Mouse (Mus musculus) liver, embryonic 16.5 days (tissue): ENCODE results near the gene Ehbp1. TPM values are rescaled to one million over a fixed set of nuclear protein-coding genes. Genes with fewer than 3 reads are reported as not detected.
A peak's percentile ranks its signal among the peaks of the same experiment; 100 is the strongest.

Experiments
- ATAC-seq: fragments of 200-750 bp; cut with Nextera tagmentation; 2 replicates; pipeline ENCODE4 v1.8.0; 2017; ENCODE audit warnings: low read depth, mild to moderate bottlenecking, moderate number of reproducible peaks, moderate library complexity
- H3K27ac ChIP-seq: fragments of 300-500 bp; sonication (generic); 2 replicates; pipeline ENCODE4 v1.5.1; 2014; ENCODE audit warnings: mild to moderate bottlenecking, low read length
- H3K27me3 ChIP-seq: fragments of 300-500 bp; sonication (generic); 2 replicates; pipeline ENCODE4 v1.6.1; 2014; ENCODE audit warnings: low read depth, low read length, mixed read lengths; ENCODE audit not compliant: control insufficient read depth, insufficient read depth
- H3K36me3 ChIP-seq: fragments of 300-500 bp; sonication (generic); 2 replicates; pipeline ENCODE4 v1.6.1; 2014; ENCODE audit warnings: mild to moderate bottlenecking; ENCODE audit not compliant: control insufficient read depth, insufficient read depth
- H3K4me1 ChIP-seq: fragments of 300-500 bp; sonication (generic); 2 replicates; pipeline ENCODE4 v1.6.1; 2014; ENCODE audit warnings: low read depth, low read length, mixed read lengths; ENCODE audit not compliant: control insufficient read depth
- H3K4me2 ChIP-seq: fragments of 300-500 bp; sonication (generic); 2 replicates; pipeline ENCODE4 v1.6.1; 2014; ENCODE audit warnings: low read depth, low read length, mixed read lengths
- H3K4me3 ChIP-seq: fragments of 300-500 bp; sonication (generic); 2 replicates; pipeline ENCODE4 v1.5.1; 2014; ENCODE audit warnings: low read depth, mild to moderate bottlenecking, low read length
- H3K9ac ChIP-seq: fragments of 300-500 bp; sonication (generic); 2 replicates; pipeline ENCODE4 v1.6.1; 2014; ENCODE audit warnings: low read depth, low read length
- H3K9me3 ChIP-seq: fragments of 300-500 bp; sonication (generic); replicated peaks from 2 replicates; pipeline ENCODE4 v1.6.1; 2016; ENCODE audit warnings: low read length; ENCODE audit not compliant: control insufficient read depth
- WGBS: fragments of 180-500 bp; shearing (Covaris S2); extraction: QIAGEN DNeasy Blood & Tissue Kit; methylation state at CpG from one replicate; pipeline ENCODE4 v1.1.7; 2014; ENCODE audit not compliant: insufficient replicate concordance; 5-methylcytosine and 5-hydroxymethylcytosine counted together
- polyA plus RNA-seq: library from polyadenylated mRNA; unstranded; fragments of >200 nt; fragmentation: Nextera tagmentation; extraction: Ambion mirVana; gene quantifications from 2 replicates; pipeline ENCODE4 v1.2.1, GENCODE M21; 2015

Ehbp1 gene
- polyA plus RNA-seq, 1 experiment from 2014 or later, result 3.1 TPM

DNA sequence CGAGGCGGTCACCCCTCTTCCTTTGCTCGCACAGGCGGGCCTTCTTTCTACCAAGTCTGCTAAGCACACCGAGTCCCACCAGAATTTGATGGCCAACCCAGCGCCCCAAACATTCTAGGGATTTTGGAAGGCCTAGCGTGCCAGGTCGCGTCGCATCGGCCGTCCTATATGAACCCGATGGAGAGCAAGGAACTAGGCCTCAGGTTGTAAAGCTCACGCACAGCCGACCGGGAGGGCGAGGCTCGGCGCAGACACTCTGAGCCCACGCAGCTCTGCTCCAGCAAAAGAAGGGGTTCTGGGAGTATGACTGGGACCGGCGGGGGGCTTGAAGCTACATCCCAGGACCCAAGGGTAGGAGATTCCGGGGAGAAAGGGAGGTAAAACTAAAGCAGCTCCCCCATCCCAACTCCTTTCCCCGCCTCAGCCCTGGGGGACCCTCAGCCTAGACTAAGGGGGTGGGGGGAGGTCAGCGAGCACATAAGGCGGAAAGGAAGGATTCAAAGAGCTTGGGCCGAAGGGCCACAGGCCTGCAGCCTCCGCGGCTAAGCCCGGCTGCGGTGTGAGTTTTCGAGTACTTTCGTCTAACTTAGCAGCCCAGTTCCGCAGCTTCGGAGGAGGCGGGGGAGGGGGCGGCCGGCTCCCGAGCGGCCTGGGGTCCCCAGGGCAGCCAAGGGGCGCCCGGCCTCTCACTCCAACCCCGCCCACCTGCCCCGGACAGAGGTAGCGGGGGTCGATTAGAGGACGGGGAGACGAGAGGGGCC, 341.6 kb downstream of the Ehbp1 start:
- Histone ChIP-seq H3K4me2 (peak overlapping the region; percentile 77), H3K4me1 (no peaks in the 10 kb centered on the region), H3K9me3 (no peaks in the 10 kb centered on the region), H3K27me3 (peaks cover 100% of the 10 kb centered on the region), H3K27ac (no peak overlapping the region), H3K4me3 (peak overlapping the region; percentile 53), H3K9ac (no peak overlapping the region), H3K36me3 (no peaks in the 10 kb centered on the region)
- ATAC-seq, result no peak
- WGBS, result 2% methylated on average over 46 of the region's 48 CpGs

DNA sequence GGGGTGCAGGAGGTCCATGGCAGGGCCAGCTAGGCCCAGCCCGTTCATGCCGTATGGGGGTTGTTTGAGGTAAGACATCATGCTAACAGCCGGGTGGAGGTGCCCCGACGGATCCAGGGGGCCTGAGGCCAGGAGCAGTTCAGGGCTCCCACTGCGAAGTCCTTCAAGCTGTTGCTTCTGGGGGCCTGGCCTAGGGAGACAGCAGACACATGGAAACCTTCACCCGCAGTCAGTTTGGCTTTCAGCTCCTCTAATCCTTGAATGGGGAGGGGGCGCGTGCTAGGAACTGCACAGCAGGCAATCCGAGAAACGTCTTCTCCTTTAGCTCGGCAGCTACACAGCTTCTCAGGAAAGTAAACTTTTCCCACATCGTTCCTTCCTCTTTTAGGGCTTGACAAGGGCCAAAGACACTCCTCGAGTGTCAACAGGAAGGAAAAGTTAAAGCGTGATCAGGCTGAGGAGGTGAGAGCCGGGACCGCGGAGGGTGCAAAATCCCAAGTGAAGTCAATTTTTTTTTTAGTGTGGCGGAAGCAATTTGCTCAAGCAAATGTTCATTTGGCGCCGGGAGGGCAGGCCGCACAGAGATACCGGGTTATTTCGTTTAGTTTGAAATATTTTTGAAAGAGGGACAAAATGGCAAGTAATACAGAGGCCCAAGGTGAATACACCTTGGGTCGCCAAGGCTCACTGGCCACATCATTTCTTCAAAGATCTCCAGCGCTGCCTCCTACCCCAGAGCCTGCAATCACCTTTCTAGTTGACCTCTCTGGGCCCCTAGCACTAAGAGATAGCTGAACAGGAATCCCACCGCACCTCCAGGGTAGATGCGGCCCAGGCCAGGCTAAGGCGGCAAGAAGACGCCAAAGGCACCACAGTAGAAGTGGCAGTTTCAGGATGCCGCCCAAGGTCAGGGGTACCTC, 342.4 kb downstream of the Ehbp1 start:
- Histone ChIP-seq H3K4me2 (no peak overlapping the region), H3K27ac (no peak overlapping the region), H3K9ac (no peak overlapping the region), H3K36me3 (no peaks in the 10 kb centered on the region), H3K4me3 (no peak overlapping the region), H3K27me3 (peaks cover 100% of the 10 kb centered on the region), H3K9me3 (no peaks in the 10 kb centered on the region), H3K4me1 (no peaks in the 10 kb centered on the region)
- 5% methylated on average over 31 of the region's 31 CpGs for WGBS
- ATAC-seq, result no peak

DNA sequence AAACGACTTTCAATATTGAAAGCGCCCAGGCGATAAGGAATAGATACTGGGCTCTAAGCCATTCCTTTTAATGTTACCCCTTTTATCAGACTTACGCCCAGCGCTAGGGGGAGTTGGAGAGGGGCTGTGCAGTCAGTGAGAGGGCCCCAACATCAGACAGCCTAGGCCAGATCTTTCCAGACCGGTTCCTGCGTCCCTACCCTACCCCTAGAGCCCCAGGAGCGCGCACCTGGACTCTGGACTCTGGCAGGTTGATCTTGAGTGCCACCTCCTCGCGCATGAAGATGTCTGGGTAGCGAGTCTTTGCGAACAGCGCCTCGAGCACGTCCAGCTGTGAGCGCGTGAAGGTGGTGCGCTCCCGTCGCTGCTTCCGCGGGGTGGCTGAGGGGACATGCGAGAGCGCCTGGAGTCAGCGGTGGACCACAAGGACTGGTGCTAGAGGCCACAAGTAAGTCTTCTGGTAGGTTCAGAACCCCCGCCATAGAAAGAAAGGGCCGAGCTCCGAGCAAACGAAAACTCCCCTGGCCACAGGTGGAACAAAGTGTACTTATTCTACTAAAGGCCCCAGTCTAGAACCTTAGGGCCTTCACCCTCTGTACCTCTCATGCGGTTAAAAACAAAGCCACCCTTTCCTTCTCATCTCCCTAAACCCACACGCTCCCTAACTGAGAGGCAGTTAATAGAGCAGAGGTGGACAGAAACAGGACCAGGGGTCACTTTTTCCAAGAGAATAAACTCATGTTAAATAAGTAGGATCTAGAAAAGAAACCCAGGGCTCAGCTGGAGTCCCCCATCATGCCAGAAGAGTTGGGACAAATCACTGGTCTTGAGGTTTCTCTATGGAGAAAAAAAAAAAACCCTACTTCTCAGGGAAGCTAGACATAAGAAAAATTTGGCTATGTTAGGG, 343.7 kb downstream of the Ehbp1 start:
- ATAC-seq, result no peak
- no peak overlapping the region for H3K9ac ChIP-seq
- peaks cover 1% of the 10 kb centered on the region; the same call in 1 of the 2 replicates for H3K4me1 ChIP-seq
- no peaks in the 10 kb centered on the region for H3K36me3 ChIP-seq
- no peak overlapping the region for H3K4me2 ChIP-seq
- peaks cover 100% of the 10 kb centered on the region for H3K27me3 ChIP-seq
- no peaks in the 10 kb centered on the region for H3K9me3 ChIP-seq
- no peak overlapping the region for H3K4me3 ChIP-seq
- H3K27ac ChIP-seq, result no peak overlapping the region
- WGBS, result 5% methylated on average over 32 of the region's 32 CpGs

DNA sequence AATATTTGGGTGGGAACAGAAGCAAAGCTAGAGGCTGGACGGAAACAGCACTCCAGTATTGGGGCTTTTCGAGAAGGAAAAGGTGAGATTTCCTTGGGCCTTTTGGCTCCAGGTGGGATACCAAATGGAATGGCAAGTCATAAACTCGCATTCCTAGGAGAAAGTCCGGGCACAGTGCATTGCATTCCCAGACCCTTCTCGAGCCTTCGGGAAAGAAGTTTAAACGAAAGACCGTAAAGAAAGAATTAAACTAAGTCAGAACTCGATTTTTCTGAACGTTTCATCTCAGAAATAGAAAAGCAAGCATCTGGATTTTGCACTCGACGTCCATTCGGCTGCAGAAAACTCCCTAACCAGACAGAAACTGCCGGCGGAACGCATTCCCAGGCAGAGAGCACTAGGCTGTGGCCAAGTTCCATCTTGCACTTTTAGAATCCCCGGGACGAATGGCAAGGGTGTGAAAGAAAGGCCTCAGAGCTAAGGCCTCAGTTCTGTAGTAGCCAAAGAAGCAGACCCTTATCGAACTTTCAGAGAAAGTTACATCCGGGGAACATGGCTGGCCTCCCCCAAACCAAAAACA, 344.4 kb downstream of the Ehbp1 start:
- Histone ChIP-seq H3K27ac (no peak overlapping the region), H3K9me3 (no peaks in the 10 kb centered on the region), H3K36me3 (no peaks in the 10 kb centered on the region), H3K9ac (no peak overlapping the region), H3K4me3 (no peak overlapping the region), H3K4me1 (peaks cover 3% of the 10 kb centered on the region; the same call in 1 of the 2 replicates), H3K27me3 (peaks cover 100% of the 10 kb centered on the region), H3K4me2 (no peak overlapping the region)
- WGBS, result 3% methylated on average over 20 of the region's 20 CpGs
- no peak for ATAC-seq

DNA sequence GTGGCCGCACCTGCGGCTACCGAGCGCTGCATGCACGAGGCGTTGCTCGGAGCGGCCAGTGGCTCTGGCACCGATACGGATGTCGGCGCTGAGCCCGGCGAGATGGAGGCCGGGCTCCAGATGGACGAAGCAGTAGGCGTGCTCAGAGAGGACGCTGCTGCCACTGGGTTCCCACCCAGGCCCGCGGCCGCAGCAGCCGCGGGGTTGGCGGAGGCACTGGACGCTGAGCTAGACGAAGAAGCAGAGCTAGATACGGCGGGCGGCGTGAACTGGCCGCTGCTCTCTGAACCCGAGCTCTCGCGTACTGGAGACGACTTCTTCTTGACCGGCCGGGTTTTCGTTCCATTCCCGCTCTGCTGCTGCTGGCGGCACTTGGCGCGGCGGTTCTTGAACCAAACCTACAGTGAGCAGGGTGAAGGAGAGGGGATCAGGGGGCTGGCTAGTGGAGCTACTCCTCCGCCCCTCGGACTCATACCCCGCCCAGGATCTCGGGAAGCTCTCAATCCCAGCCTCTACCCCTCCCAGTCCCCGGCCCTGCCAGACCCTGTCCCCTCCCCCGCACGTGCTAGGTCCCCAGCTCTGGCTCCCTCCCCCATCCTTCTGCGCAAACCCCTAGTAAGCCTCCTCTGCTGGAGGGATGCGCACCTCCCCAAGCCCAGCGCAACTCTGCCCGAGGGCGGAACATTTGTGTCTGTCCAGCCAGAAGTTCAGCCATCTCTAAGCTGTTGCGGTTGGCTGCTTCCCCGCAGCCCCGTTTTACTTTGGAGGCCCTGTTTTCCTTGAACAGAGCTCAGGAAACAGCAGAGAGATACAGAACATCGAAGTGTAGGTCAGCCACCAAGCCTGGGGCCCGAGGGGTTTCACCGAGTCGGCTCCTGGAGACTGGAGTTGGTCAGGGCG, 345.2 kb downstream of the Ehbp1 start:
- H3K4me1 ChIP-seq, result peaks cover 3% of the 10 kb centered on the region; the same call in 1 of the 2 replicates
- H3K4me2 ChIP-seq, result no peak overlapping the region
- H3K4me3 ChIP-seq, result peak overlapping the region; percentile 0; the same call in 1 of the 2 replicates
- WGBS, result 1% methylated on average over 63 of the region's 63 CpGs
- ATAC-seq, result no peak
- H3K36me3 ChIP-seq, result no peaks in the 10 kb centered on the region
- H3K9ac ChIP-seq, result no peak overlapping the region
- no peak overlapping the region for H3K27ac ChIP-seq
- no peaks in the 10 kb centered on the region for H3K9me3 ChIP-seq
- H3K27me3 ChIP-seq, result peaks cover 98% of the 10 kb centered on the region

DNA sequence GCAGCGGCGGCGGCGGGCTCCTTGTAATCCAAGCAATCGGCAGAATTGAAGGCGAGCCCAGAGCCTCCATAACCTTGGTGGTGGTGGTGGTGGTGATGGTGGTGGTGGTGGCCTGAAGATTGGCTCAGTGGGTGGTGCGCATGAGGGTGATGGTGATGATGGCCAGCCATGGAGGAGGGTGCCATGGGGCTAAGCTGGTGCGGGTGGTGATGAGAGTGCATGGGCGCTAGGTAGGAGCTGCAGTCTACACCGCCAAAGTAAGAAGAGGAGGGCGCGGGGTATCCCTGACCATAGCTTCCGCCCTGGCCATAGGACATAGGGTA, 345.8 kb downstream of the Ehbp1 start:
- Histone ChIP-seq H3K9ac (no peak overlapping the region), H3K27me3 (peaks cover 96% of the 10 kb centered on the region), H3K4me1 (peaks cover 3% of the 10 kb centered on the region; the same call in 1 of the 2 replicates), H3K27ac (no peak overlapping the region), H3K9me3 (no peaks in the 10 kb centered on the region), H3K36me3 (no peaks in the 10 kb centered on the region), H3K4me2 (no peak overlapping the region), H3K4me3 (no peak overlapping the region)
- 2% methylated on average over 13 of the region's 13 CpGs for WGBS
- no peak for ATAC-seq

DNA sequence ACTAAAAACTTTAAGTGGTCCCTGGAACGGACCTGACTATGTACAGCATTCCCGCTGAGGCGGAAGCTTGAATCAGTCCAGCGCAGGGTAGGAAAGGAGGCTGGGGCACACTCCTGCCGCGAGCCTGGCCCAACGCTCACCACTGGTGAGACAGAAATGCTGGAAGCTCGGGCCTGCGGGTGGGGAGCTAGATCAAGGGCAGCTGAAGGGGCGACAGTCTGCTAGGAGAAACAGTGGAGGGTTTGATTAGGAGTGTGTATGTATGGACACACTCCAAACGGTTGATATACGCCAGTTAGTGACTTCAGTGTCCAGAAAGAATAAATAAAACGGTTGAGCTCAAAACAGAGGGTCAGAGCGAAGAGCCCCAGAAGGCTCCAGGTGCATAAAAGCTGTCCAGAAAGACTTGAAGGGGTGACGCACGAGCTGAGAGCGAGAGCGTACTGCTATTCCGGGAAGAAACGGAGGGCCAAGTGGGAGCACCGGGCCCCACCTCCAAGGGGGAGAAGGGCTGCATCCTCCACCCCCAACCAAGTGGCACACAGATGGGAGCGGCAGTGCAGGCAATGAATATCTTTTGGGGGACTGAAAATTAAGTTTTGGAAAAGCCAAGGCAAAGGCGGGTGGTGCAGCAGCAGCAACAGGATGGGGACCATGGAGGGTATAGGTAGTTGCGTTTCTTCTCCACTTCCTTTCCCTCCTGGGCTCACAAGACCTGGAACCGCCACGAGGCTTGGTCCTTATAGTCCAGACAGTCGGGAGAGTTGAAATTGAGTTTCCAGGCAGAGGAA, 346.4 kb downstream of the Ehbp1 start:
- 3% methylated on average over 27 of the region's 27 CpGs for WGBS
- Histone ChIP-seq H3K9ac (no peak overlapping the region), H3K27ac (no peak overlapping the region), H3K27me3 (peaks cover 95% of the 10 kb centered on the region), H3K36me3 (no peaks in the 10 kb centered on the region), H3K4me1 (peaks cover 3% of the 10 kb centered on the region; the same call in 1 of the 2 replicates), H3K4me2 (no peak overlapping the region), H3K9me3 (no peaks in the 10 kb centered on the region), H3K4me3 (no peak overlapping the region)
- ATAC-seq, result no peak
